Mouse (Mus musculus) layer of hippocampus, postnatal 25 days (tissue): ENCODE results near the gene Cog4. TPM values are rescaled to one million over a fixed set of nuclear protein-coding genes. Genes with fewer than 3 reads are reported as not detected.

ENCODE experiments used
- DNase-seq, 2 experiments: peaks; one replicate each; pipeline ENCODE4 v3.0.0; 2022; ENCODE audit warnings: mixed read lengths in 2 of 2, low spot score in 1 of 2; ENCODE audit errors: extremely low spot score in 1 of 2
- total RNA-seq, 2 experiments: library from RNA; stranded (reverse); gene quantifications; 2 replicates each; pipeline ENCODE4 v1.2.3; 2021

The Cog4 gene
- 10 to 100 TPM; 61.1 to 64.0 TPM for total RNA-seq

DNA sequence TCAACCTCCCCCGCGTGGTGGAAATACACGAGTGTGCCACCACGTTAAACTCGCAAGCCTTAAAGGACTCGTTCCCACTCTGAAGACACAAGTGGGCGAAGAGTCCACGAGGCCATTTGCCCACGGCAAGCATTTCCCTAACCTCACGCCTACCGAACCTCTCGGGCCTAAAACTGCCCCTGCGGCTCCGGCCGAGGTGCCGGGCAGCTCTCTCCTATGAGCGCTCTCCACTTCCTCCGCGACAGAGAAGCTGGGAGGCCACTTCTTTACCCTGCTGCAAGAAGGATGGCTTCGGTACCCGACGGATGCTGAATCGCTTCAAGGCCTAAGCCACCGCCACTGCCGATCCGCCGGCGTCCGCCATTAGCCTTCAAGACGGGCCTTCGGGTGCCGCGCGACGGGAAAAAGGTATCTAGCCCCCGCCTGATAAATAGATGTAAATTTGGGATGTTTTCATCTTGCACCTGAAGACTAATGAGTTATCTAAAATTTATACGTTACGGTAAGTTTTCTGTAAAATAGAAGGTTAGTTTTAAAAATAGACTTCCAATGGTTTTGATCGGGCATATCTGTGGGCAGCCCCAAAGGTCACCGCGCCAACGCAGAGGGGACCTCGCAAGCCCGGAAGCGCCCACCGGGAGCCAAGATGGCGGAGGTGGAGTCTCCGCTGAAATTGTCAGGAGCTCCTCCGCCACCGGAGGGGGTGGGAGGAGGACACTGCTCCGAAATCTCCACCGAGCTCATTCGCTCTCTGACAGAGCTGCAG lies at the start of gene Cog4, which contains the start of gene Sf3b3:
Gene Cog4, plus strand, starts transcription at position 196 of the 766 bp plus-strand sequence.
Gene Sf3b3, minus strand, starts transcription at position 383 of the 766 bp plus-strand sequence.
- peak; percentile 78 to 80 for DNase-seq

DNA sequence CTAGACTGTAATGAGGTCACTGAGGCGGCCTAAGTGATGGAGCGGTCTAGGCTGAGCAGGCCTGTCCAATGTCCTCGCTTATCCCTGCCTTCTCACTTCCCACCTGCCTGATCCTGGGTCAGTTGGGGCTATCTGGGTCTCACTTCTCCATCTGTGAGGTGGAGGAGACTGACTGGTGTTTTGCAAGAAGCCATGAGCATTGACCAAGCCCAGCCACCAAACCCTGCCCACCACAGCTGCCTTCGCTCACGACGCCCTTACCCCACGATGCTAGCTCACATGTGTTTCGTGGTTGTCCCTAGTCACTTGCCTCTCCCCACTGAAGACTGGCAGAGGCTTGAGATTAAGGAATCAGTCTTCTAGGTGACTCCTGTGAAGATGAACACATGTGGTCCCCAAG lies 49.3 kb upstream of the Cog4 start:
- no peak for DNase-seq

DNA sequence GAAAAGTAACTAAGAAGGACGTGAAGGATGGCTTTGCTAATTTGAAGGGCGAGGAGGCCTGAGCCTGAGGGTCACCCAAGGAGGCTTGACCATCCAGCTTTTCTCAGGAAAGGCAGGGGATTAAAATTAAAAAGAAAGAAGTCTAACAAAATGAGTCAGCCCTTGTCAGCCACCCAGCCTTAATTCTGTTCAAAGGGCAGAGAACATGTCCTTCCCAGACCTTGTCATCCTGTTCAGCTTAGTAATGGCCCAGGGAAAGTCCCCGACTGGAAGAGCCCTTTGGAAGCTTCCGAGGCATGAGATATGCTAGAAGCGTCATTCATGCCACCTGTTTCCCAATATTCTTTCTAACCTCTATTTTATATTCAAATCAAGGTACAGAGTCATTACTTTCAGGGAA lies 43.4 kb upstream of the Cog4 start:
- DNase-seq: no peak

DNA sequence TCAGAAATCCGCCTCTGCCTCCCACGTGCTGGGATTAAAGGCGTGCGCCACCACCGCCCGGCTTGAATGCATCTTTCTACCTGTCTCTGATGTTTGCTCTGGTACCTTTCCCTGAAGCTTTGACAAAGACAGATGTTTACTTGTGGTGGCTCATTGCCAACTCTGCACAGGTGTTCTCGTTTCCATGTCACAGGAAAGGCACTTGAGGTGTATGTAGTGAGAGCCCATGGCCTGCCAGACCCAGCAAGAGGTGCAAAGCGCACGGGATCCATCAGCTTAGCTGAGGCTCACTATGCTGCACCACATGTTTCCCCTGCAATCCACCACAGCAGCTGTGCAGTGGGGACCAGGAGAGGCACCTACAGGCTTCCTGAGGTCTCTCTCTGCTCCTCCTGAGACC lies 42.5 kb upstream of the Cog4 start:
- no peak for DNase-seq

DNA sequence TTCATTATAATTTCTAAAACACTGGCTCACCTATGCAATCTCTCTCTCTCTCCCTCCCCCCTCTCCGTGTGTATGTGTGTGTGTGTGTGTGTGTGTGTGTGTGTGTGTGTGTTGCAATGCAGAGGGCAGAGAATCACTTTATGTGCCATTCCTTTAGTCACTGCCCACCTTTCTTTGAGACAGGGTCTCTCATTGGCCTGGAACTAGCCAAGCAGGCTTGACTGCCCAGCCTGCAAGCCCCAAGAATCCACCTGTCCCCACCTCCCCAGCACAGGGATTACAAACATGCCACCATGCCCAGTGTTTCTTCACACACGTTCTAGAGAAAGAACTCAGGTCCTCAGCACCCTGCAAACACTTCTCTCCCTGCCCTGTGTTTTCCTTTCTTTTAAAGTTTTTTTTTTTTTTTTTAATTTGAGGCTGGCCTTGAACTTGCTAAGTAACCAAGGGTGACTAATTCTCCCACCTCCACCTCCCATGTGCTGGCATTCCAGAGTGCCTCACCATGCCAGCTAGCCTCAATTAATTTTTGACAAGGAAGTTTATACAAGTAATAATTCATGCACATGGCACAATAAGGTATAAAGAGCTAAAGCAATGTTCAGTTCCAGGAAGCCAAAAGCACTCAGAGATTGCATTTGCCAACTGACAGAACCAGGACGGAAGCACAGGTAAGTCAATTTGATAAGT lies 41.4 kb upstream of the Cog4 start:
- no peak for DNase-seq

DNA sequence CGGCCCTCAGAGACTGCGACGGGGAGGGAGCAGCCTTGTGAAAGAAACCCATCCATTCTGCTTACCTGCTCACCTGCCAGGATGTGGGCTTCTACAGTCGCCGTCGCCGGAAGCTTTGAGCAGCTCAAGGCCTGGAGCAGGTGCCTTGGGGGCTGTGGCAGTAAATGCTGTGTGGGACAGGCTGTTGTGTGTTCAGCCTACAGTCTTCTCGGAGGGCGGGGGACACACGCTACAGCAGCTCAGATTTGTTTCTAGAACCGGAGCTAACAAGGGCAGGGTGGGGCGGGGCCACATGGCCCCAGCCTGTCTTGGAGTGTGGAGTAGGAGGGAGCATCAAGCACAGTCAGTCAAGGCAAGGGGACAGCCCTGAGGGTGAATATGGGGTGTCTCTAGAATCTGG lies 40.7 kb upstream of the Cog4 start, which contains the start of gene Il34:
Gene Il34, minus strand, starts transcription at position 256 of the 400 bp plus-strand sequence.
- DNase-seq: no peak

DNA sequence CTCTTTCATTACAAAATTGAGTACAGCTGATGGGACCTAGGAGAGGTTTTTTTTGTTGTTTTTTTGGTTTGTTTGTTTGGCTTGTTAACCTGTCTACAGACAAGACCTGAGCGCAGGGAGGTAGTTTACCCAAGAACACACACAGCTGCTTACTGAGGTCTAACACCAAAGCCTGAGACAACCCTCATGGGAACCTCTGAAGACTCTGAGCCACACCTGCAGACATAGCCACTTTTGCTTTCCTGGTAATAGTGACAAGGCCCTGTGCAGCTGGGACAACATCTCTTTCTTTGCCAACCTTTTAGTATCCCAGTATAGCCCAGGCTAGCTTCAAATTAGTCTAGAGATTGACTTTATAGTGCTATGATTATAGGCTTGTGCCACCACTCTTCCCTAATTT lies 40.3 kb upstream of the Cog4 start:
- no peak for DNase-seq

DNA sequence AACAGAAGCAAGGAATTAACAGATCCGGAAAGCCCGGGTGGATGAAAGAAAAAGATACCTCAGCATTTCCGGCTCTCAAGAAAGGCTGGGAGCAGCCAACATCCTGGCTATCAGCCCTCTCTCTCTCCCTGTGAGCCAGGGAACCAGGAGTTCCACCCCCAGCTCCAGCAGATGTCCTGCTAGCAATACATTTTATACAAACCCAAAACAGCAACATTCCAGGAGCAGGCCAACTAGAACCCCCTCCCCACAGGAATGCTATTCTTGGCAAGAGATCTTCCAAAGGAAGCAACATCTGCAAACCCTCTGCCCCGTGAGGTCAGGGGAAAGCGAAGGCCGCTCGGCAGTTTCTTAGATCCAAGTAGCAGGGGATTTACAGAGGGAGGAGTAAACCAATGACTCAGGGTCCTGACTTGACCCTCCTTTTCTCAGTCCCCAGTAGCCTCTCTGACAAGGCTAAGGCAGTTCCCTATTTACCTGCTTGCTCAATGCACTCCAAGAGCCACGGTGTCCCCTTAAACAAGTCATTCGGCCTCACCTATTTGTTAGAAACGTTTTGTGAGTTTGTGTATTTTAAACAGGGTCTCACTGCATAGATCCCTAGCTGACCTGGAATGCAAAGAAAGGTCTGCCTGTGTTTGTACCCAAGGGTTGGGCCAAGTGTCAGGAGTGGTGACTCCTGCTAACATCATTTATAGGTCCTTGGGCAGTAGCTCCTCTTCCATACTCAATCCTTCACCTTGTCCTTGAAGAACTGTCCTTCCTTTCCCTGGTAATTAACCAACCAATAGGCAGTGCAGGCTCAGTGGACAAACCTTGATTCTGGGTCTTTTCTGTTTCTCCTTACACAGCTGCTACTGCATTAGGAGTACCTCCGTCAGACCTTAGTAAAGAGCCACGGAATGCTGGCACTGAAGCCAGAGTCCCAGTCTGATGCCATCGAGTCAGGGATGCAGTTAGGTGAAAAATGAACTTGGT lies 37.6 kb upstream of the Cog4 start:
- DNase-seq: no peak

DNA sequence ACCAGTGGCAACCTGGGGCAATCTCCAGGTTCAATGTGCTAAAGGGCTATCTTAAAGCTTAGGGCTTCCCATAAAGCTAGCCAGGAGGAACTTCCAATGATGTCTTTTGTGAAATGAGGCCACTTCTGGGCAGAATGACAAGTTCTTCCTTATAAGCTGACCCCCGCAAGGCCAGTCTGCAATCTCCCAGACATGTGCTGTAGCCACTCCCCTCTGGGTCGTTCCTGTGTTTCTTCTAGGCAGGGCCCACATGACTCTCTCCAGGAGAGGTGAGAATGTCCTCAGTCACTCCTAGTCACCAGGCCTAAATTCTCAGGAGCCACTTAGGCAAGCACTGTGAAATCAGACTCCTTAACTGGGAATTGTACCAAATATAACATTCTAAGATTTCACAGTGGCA lies 36.6 kb upstream of the Cog4 start:
- no peak for DNase-seq

DNA sequence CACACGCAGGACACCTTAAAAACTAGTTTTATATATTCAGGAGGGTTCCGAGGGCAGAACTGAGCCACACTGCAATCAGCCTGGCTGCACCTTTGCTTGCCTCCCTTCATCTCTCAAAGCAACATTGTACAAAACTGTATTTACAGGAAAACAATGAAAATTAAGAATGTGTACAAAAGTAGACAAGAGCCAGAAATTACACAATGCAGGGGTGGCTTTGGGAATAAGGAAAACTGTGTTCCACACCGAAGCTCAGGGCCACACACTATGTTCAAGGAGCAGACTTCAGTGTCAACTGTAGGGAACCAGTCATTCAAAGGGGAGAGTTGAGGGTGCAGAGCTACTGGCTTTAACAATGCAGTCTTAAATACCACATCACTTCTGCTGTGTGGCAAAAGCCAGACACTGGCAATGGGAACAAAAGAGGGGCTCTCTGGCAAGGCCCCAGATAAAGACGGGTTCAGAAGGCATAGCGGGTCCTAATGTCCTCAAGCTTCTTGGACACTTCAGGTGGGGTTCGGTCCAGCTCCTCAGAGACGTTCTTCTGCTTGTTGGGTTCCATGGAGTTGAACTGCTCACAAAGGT lies 35.8 kb upstream of the Cog4 start:
- no peak for DNase-seq

DNA sequence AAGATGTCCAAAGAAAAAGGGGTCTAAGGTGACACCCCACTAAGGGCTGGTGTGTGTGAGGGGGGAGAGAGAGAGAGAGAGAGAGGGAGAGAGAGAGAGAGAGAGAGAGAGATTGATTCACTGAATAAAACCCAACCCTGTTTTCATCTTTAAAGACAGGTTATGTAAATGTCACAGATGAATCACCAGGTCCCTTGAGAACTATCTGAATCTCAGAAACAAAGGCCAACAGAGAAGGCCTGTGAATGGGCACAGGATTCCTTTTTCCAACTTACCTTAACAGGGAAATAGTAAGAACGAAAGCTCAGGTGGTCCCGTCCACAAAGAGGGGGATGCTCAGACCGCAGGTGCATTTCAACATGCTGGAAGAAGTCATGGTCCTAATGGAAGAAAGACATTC lies 35.3 kb upstream of the Cog4 start:
- DNase-seq: no peak

DNA sequence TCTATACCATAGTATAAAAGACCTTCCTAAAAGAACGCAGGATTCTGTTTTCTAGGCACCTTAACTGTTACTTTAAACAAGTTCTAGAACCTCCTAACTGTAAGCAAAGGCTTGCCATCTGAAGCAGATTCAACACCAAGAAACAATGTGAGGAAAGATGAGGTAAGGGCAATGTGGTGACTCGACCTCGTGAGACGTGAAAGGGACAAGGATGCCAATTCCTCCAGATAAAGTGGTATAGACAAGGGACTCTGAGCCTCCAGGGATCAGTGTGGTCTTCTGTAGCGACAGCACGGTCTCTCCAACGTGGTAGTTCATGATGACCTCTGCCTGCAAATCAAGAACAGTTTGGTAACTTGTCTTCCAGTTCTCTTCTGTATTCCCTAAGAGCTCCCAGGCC lies 34.6 kb upstream of the Cog4 start:
- no peak for DNase-seq

DNA sequence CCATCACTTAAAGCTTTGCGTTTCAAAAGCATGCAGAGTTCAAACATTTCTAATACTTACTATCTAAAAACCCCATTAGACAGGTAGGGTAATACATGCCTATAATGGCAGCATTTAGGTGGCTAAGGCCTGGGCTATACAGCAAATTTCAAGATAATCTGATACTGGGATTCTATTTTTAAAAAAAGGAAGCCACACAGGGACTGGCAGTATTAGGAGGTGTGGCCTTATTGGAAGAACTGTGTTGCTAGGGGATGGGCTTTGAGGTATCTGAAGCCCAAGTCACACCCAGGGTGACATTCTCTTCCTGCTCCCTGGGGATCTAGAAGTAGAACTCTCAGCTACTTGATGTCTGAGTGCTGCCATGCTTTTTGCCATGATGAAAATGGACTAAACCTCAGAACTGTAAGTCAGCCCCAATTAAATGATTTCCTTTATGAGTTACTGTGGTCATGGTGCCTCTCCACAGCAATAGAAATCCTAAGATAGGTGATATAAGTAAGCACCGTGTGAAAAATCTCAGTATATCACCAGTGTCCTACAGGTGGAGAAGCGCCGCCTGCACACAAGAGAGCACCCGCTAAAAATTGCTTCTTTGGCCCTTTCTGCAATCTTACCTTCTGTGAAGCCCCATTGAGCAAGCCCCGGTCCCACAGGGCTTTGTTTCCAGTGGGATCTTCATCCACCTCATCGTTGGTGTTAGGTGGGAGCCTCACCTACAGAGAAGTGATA lies 33.9 kb upstream of the Cog4 start:
- no peak for DNase-seq

DNA sequence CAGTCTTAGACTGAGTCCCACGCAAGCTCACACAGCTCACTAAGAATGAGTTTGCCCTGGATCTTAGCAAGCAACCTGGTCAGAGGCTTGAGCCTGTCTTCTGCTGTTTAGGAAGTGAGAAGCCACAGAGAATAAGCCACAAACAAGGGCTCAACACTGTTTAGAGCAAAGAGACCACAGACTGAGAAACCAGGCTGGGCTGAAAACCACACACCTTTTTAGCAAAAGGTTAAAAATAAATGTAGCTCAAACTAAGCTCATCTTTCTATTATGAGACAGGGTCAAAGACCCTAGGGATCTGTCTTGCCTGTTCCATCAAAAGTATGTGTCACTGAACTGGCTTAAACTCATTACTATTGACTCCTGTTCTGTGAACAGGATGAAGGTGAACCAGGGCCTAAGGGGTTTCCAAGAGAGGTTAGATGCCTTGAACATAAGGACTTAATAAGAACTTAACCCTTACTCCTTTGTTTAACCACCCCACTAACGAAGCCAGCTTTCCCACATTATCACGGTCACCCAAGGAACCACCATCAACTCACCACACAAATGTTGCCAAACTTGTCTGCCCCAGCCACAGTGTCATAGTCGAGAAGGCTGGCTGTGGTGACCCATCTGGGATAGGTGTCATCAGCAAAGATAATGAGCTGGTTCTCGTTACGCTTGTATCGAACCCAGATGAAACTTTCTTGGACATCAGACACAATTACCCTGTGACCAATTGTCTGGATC lies 33.2 kb upstream of the Cog4 start:
- DNase-seq: no peak

DNA sequence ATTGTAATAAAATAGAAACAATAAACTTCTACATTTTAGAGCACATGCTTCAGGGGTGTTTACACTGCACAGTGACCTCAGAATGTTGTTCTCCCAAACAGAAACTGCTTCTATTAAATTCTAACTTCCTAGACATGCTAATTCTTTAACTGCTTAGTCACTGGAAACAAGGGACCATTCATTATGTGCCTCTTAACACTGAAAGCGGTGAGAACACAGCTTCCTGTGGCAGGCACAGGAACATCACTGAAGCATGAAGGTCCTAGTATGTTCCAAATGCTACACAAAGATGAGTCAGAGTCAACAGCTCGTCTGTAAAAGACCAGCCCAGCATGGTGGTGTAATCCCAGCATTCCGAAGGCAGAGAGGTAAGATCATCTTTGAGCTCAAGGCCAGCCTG lies 31.1 kb upstream of the Cog4 start:
- no peak for DNase-seq

DNA sequence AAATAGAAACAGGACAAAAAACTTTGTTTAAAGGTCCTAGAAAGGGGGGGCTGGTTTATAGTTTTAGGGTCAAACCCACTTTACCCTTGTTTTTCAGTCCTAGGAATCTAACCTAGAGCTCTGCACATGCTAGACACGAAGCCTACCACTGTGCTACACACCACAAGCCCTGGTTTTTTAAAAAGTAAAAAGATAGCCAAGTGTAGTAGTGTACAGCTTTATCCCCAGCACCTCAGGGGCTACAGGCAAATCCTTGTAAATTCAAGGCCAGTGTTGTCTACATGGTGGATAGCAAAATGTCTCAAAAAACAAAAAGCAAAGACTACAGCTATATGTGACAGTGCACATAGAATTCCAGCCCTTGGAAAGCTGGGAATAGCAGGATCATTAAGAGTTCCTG lies 29.4 kb upstream of the Cog4 start:
- DNase-seq: no peak

DNA sequence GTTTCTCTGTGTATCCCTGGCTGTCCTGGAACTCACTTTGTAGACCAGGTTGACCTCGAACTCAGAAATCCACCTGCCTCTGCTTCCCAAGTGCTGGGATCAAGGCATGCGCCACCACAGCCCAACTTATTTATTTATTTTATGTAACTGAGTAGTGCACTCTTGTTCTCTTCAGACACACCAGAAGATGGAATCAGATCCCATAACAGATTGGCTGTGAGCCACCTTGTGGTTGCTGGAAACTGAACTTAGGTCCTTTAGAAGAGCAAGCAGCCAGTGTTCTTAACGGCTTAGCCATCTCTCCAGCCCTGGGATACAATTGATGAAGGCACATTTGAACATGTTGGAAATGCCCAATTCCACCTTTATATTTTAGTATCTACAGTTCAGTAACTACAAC lies 27.8 kb upstream of the Cog4 start:
- no peak for DNase-seq

DNA sequence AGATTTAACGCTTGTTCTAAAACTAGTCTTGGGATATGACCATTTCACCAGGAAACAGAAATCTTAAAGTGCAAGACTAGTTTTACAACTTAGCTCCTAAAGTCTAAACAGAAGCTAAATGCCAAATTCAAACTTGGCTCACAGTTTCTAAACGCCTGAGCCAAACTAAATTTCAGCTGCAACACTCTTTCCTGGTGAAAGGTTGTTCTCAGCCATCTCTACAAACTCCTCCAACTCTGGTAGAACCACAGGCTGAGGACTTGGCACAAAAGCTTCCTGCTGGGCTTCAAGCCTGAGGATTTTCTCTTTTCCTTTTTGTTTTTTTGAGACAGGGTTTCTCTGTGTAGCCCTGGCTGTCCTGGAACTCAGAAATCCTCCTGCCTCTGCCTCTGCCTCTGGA lies 26.1 kb upstream of the Cog4 start:
- no peak for DNase-seq

DNA sequence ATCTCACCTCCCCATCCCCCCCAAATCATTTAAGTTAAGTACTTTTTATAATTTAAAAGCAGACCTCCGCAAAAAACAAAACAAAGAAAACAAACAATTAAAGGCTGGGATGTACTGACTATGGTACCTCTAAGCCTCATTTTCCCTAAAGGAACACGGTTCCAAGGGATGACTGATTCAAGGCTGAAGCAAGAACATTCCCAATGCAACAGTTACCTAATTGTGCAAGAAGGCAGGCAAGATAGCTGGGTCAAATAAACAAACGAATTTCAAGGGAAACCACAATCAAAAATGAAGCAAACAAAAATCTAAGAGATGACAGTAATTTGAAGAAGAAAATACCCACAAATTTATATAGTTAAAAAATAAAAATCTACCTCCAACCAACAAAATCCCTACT lies 24.4 kb upstream of the Cog4 start:
- no peak for DNase-seq
